Mouse (Mus musculus) bone marrow macrophage, adult 2 months (primary cell): ENCODE measurements around the gene Ankub1.

Experiments
- CTCF ChIP-seq: IDR thresholded peaks from 2 replicates; pipeline ENCODE4 v1.5.1; 2012; ENCODE audit warnings: low read depth, mild to moderate bottlenecking, low read length, moderate library complexity
- POLR2A ChIP-seq: IDR thresholded peaks from 2 replicates; pipeline ENCODE4 v1.6.1; 2012; ENCODE audit warnings: mild to moderate bottlenecking, low read depth, low read length, borderline replicate concordance

DNA sequence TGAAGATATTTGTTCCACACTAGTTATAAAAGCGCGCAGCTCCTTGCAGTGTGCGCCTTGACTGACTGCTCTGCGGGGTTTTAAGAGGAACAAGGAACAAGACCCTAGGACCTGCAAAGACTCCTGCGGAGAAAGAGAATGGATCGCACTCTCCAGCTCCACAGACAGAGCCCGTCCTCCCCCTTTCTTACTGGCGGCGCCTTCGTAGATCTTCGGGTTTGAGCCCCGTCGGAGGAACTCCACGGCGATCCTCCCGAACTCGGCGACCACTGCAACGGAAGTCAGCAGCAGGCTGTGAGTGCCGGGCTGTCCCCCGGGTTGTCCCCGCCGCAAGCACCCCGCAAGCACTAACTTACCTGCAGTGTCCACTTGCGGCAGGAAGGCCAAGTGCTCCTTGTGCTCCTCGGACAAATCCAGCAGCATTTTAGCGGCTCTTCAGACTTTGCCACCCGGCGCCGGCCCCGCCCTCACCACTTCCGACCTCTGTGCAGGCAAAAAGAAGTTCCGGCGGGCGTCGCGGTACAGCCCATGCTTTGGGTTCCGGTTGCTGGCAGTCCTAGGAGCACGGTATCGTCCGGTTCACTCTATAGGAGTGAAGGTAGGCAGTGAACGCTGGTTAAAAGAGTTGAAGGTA lies 41.3 kb downstream of the Ankub1 start, which contains the start of gene Commd2:
- TF ChIP-seq CTCF (no peak), POLR2A (no peak)
